Mouse (Mus musculus): ENCODE measurements at regions not wholly inside any gene's neighbourhood (a gene's known extent, or its start where the extent isn't known, plus 50 kb on each side); places are given as distances from the start of the nearest gene placed in this dataset.
A peak's percentile ranks its signal among the peaks of the same experiment; 100 is the strongest.

GRCm38 (mm10) chr2:133498186-133498571 lies 53.8 kb upstream of the Bmp2 start:
- DNase-seq (ENCODE audit: inconsistent ontology term): no peak

GRCm38 (mm10) chr2:133498717-133499143 lies 53.2 kb upstream of the Bmp2 start:
- DNase-seq (ENCODE audit: inconsistent ontology term): peak; percentile 17

DNA sequence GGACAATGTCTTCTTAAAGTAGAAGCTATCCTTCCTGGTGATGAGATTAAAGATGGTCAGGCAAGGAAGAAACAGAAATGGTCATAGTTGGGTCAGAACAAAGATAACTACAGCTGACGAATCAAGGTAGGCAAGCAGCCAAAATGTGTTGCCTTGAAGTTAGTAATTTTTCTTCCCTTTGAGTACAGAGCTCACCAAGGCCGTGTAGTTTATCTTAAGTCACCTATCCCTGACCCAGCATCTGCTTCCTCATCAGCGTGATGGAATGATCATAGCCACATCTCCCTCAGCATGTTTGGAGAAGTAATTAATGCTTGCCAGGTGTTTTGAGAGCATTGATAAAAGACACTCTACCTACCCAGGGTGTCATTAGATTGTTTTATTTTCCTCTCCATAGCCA lies 52.1 kb upstream of the Bmp2 start:
- DNase-seq (ENCODE audit: inconsistent ontology term): no peak

All from Muller cell, postnatal 12 days (primary cell).